ENCODE assay signal across 21 mouse cellular contexts in genomic region chr12:31943020-31943654, GRCm38 (mm10). TPM values are rescaled to one million over a fixed set of nuclear protein-coding genes. Genes with fewer than 3 reads are reported as not detected.
DNase-seq lines count a peak whose midpoint lies in the region; ATAC-seq and TF ChIP-seq lines count a peak whose summit lies in the region.
"Had no signal": no experiment of that assay in that cellular context is flagged by ENCODE, and none has a peak within 500 bp of the region (broad histone marks: within the 10 kb centered on the region; RNA-seq: fewer than 3 reads in every experiment).

No protein-coding gene starts in this region.

- peak; percentile 51 for DNase-seq in G1E (ENCODE audit: low spot score)
- peak; percentile 59 for DNase-seq in c-Kit-positive CD71-positive TER-119-positive erythroid progenitor cells, embryonic 14.5 days (ENCODE audit: low spot score)
- DNase-seq in kidney, adult 18-20 months: no peak
- no peak for DNase-seq in ovary, postnatal 14 days (ENCODE audit: low spot score)
- DNase-seq in natural killer cell, adult 2 months (ENCODE audit: low spot score in 2 of 2): no peak
- DNase-seq: adrenal gland, adult 2 months; cerebellum, adult 18-20 months; cerebellum, postnatal 36 days; gastrocnemius, postnatal 36 days; heart, adult 2 months; heart, postnatal 14 days; kidney, adult 11 months; layer of hippocampus, adult 9-11 months; lung, postnatal 4 days; retina, postnatal 1 day had no signal

- H3K27me3 ChIP-seq in G1E (ENCODE audit: insufficient read depth, low read length): no peaks in the 10 kb centered on the region
- H3K27me3 ChIP-seq in liver, embryonic 12.5 days (replicated peaks): no peaks in the 10 kb centered on the region
- H3K27me3 ChIP-seq: heart, embryonic 13.5 days; midbrain, embryonic 12.5 days had no signal

- H3K9me3 ChIP-seq in G1E (replicated peaks): no peaks in the 10 kb centered on the region
- H3K9me3 ChIP-seq in liver, embryonic 12.5 days (replicated peaks): no peaks in the 10 kb centered on the region
- H3K9me3 ChIP-seq: heart, embryonic 13.5 days; midbrain, embryonic 12.5 days had no signal

- H3K4me3 ChIP-seq in G1E (ENCODE audit: low read depth, low read length): no peak overlapping the region; the same call in 1 of the 2 replicates
- no peak overlapping the region for H3K4me3 ChIP-seq in liver, embryonic 12.5 days
- H3K4me3 ChIP-seq: heart, adult 2 months; heart, embryonic 13.5 days; left cerebral cortex, adult 2 months; midbrain, embryonic 12.5 days had no signal

- peaks cover 44% of the 10 kb centered on the region for H3K4me1 ChIP-seq in G1E (ENCODE audit: insufficient read depth, low read depth, low read length)
- H3K4me1 ChIP-seq in liver, embryonic 12.5 days: peaks cover 56% of the 10 kb centered on the region
- H3K4me1 ChIP-seq: midbrain, embryonic 12.5 days had no signal

- peaks cover 64% of the 10 kb centered on the region for H3K36me3 ChIP-seq in G1E (replicated peaks)
- H3K36me3 ChIP-seq in liver, embryonic 12.5 days: peaks cover 52% of the 10 kb centered on the region

- no peak for TF ChIP-seq CTCF in G1E (IDR thresholded peaks at IDR 0.05; ENCODE audit: low read depth, low read length)

- peak overlapping the region; percentile 38 for H3K4me2 ChIP-seq in liver, embryonic 12.5 days
- H3K4me2 ChIP-seq: heart, embryonic 13.5 days; midbrain, embryonic 12.5 days had no signal

- peak; percentile 96 for ATAC-seq in G1E (ENCODE audit: extremely low read depth, insufficient number of reproducible peaks, low FRiP score, poor library complexity, severe bottlenecking)
- peak; percentile 95 for ATAC-seq in liver, embryonic 12.5 days
- 0 out of 2 replicates have a peak, but pooled peaks have one; percentile 18 for ATAC-seq in megakaryocyte, adult 5-6 weeks (ENCODE audit: poor library complexity, severe bottlenecking)
- ATAC-seq: CD4-positive, CD25-positive, alpha-beta regulatory T cell, adult 4 months had no signal

- WGBS in liver, embryonic 12.5 days (ENCODE audit: insufficient replicate concordance): 48% methylated on average over 4 of the region's 4 CpGs

- H3K27ac ChIP-seq in liver, embryonic 12.5 days: peak overlapping the region; percentile 81
- H3K27ac ChIP-seq: heart, adult 2 months; heart, embryonic 13.5 days; left cerebral cortex, adult 2 months; midbrain, embryonic 12.5 days had no signal

- peak overlapping the region; percentile 24; the same call in 1 of the 2 replicates for H3K9ac ChIP-seq in liver, embryonic 12.5 days
- H3K9ac ChIP-seq: heart, embryonic 13.5 days; midbrain, embryonic 12.5 days had no signal

RNA-seq across cellular contexts. Expression of gene Hbp1, which starts 7.2 kb away (rescaled TPM):
- 152 and 153 TPM in 2 replicates for total RNA-seq in G1E (2014; fragmentation: Nextera tagmentation)
- total RNA-seq in G1E (2017): 120 and 121 TPM in 2 replicates
- 2.1 and 2.5 TPM in 2 replicates for polyA plus RNA-seq in G1E (2012)
- polyA plus RNA-seq in liver, embryonic 12.5 days (2016; fragmentation: Nextera tagmentation; extraction: Ambion mirVana): 33.7 and 36.6 TPM in 2 replicates
- total RNA-seq in megakaryocyte, adult 5-6 weeks (2015): 80.3 and 81.1 TPM in 2 replicates
- total RNA-seq in megakaryocyte, adult 5-6 weeks (2017): 63.7 and 63.9 TPM in 2 replicates

Comparison
In these comparisons a context has a peak if more than half of its experiments do, and no peak if none do; other contexts are left out.
1. ATAC-seq: peak in every context shown above with its lines; median percentile 96 in G1E; 95 in liver, embryonic 12.5 days; 18 in megakaryocyte, adult 5-6 weeks.
2. DNase-seq: peak in G1E (single experiment) and c-Kit-positive CD71-positive TER-119-positive erythroid progenitor cells, embryonic 14.5 days (single experiment); none in kidney, adult 18-20 months (single experiment), ovary, postnatal 14 days (single experiment) and natural killer cell, adult 2 months (0 of 2).